Mouse (Mus musculus) brain, embryonic 14.5 days (tissue): ENCODE results near the gene Syngr4. TPM values are rescaled to one million over a fixed set of nuclear protein-coding genes. Genes with fewer than 3 reads are reported as not detected.

Source experiments
- DNase-seq: peaks from one replicate; pipeline ENCODE4 v3.0.0-alpha.2; 2011; ENCODE audit warnings: low read depth
- CTCF ChIP-seq: fragments of 200-500 bp; IDR thresholded peaks from 2 replicates; pipeline ENCODE4 v1.5.1; 2012; ENCODE audit warnings: inconsistent platforms, mild to moderate bottlenecking, moderate library complexity, borderline replicate concordance; ENCODE audit not compliant: insufficient read depth, insufficient read length; ENCODE audit errors: extremely low read depth
- POLR2A ChIP-seq: fragments of 200-500 bp; IDR thresholded peaks from 2 replicates; pipeline ENCODE4 v1.6.1; 2012; ENCODE audit warnings: mild to moderate bottlenecking, inconsistent platforms, borderline replicate concordance; ENCODE audit not compliant: poor library complexity, insufficient read depth, insufficient read length, severe bottlenecking; ENCODE audit errors: extremely low read depth
- polyA plus RNA-seq: library from polyadenylated mRNA; depleted of rRNA; stranded (reverse); fragments of >200 nt; gene quantifications from 2 replicates; pipeline ENCODE4 v1.2.3, GENCODE M21; 2012

Gene Syngr4
- polyA plus RNA-seq, 1 experiment, result 0.41 TPM

DNA sequence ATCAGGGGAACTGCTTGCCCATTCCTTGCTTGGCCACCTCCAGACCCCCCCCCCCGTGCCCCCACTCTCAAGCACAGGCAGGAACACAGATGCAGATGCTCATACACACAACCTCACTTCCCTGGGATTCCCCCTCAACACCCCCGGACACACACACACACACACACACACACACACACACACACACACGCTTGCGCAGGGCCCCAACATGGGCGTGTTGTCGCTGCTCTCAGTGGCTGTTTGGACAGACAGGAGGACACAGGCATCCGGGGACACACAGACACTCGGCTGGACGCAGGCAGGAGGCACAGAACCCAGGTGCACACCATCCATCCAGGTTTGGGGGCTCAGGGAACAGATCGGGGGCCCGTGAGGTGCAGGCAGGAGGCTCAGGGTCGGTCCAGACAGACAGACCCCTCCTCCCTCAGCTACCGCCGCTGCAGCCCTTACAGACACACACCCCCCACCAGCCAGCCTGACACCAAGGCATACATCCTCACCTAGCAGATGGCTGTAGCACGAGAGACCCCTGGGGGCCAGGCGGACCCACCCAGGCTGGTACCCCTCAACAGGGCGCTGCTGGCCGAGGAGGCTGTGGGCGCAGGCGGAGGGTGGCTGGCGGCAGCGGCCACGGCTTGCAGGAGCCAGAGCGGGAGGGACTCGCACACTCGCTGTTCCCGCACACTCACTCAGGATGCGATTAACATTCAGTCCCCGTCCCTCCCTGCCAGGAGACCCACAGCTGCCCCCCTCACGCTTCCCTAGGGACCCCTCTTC is 26.0 kb downstream of the Syngr4 start:
- no peak for TF ChIP-seq POLR2A
- TF ChIP-seq CTCF, result no peak
- DNase-seq, result peak; percentile 41

DNA sequence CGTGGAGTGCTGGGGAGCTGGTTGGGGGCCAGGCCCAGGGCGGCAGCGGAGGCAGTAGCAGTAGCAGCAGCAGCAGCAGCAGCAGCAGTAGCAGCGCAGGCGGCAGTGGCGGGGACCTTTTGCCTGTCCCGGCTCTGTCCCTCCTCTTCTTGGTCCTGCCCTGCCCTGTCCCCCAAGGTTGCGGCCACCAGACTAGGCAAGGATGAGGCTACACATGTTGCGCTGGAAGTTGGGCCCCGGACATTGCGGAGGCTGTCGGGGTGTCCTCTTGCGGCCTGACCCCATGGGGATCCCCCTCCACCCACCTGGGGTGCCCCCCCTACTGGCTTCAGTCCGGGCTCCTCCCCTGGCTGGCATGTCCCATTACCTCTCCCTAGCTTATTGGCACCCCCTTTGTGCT is 26.7 kb downstream of the Syngr4 start:
- no peak for DNase-seq

DNA sequence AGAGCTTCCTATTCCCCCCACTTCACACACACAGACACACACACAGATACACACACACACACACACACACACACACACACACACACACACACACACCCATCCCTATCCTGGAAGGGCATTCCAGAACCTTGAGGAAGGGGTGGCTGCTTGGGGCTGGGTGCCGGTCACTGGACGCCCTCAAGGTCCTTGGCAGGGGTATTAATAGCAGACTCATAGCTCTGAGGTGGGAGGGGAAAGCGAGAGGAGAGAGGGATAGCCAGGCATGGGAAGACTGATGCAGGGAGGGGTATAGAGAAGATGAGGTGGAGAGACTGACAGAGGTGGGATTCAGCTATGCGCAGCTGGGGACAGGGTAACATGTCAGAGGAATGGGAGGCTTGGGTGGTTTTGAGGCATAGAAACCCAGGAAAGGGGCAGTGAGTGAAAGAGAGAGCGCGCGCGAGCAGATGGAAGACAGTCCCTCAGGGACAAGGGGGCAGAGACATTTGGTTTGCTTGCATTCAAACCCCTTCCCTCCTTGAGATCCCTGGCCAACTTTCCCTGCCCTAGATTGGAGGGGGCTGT is 27.3 kb downstream of the Syngr4 start:
- peak; percentile 14 for DNase-seq
- TF ChIP-seq CTCF (no peak), POLR2A (no peak)

More for the DNA sequence above, 26.7 kb downstream of the Syngr4 start:
- TF ChIP-seq POLR2A (no peak), CTCF (no peak)

DNA sequence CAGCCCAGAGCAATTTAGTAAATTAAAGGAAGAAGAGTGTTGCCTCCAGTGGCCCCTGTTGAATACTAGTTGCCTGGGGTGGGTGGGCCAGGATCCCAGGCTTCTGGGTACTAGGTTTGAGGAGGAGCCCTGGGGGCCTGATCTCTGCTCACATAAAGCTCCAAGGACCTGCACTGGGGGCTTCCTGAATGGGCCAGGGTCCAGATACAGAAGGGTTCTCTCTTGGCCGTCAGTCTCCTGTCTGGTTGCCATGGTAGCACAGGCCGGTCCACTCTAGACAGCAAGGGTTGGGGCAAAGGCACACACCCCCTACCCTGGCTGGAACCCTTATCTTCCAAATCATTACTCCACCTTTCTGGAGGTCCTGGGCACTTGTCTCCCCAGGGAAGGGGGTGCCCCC is 28.6 kb downstream of the Syngr4 start:
- TF ChIP-seq CTCF (no peak), POLR2A (no peak)
- DNase-seq, result peak; percentile 64

DNA sequence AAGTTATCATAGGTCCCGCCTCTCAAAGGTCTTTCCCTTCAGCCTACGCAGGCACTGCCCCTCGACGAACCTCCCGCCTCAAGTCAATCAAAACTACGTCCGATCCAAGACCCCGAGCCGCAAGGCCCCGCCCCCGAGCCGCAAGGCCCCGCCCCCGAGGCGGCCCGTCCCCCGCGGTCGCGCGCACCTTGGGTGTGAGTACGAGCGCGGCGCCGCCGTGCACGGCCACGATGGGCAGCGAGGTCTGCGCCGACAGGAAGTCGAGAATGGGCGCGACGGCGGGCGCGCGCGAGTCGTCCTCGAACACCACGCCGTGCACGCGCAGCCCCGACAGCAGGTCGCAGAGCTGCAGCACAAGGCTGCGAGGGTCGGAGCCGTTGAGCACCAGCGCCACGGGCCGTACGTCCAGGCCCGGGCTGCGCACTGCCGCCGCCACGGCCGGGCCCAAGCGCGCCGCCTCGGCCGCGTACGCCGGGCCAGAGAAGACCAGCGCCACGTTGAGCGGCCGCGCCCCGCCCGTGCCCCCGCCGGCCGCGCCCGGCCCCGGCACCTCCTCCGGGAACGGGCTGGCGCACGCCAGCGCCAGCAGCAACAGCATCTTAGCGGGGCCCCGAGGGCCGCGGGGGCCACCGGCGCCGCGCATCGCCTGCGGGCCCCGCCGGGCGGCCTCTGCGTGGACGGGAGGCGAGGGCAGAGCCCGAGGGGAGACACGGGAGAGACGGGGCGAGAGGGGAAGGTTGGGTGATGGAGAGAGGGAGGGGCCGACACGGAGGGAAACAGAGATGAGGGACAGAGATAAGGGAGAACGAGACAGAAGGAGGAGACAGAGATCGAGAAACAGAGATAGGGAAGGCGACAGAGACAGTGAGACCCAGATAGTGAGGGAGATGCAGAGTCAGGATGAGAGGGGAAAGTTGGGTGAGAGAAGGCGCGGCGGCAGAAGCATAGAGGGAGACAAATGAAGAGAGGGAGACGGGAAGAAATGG is 30.3 kb downstream of the Syngr4 start:
- DNase-seq, result peak; percentile 96
- TF ChIP-seq CTCF, result no peak
- TF ChIP-seq POLR2A, result peak; percentile 80

DNA sequence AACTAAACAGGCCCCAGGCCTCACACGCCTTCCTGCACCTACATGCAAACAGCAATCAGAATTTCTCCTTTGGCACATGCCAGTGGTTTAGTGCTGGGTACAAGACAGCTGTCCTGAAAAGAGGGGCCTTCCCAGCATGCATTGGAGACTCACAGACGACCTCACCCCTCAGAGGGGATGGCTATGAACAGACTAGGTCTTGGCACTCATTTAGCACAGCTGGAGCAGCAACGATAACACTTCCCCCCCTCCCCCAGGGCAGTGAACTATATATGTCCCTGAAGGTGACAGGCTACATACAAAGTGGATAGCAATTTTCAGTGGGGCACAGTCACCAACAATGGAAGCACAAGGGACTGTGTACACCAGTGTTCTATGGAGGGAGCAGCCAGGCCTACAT is 32.1 kb downstream of the Syngr4 start:
- TF ChIP-seq CTCF (no peak), POLR2A (no peak)
- no peak for DNase-seq

DNA sequence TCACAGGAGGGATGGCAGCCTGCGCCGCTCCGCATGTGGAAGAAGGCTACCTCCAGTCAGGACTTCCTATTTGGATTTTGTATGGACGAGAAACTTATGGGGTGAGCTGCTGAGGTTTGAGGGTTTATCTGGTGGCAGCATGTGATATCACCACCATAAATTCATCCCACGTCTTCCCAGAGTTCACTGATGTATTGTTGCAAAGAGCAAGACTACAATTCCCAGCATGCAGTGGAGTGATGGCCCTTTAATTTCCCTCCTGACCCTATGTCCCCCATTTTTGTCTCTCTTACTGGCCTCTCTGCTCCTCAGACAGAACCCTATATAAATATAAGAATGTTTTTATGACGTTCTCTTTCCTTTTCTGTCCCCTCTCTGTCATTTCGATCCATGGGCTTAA is 33.7 kb downstream of the Syngr4 start:
- no peak for TF ChIP-seq CTCF
- no peak for TF ChIP-seq POLR2A

DNA sequence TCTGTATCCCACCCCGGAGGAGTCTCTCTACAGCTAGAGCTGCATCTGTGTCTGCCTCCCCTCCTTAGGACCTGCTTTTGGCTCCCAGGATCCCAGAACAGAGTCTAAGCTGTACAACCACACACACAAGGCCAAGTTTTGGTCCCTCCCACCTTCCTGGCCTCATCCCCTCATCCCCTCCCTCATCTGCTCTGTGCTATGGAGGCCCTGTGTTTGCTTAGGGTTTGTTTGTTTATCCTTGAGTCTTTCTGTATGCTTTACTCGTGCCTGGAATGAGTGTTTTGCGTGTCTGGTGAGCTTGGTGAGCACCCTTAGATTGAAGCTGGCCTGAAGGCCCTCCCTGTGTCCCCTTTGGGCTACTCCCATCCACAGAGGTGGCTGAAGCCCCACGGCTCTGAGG is 37.5 kb downstream of the Syngr4 start:
- TF ChIP-seq POLR2A (no peak), CTCF (no peak)
- DNase-seq, result no peak

More for the DNA sequence above, 33.7 kb downstream of the Syngr4 start:
- no peak for DNase-seq

DNA sequence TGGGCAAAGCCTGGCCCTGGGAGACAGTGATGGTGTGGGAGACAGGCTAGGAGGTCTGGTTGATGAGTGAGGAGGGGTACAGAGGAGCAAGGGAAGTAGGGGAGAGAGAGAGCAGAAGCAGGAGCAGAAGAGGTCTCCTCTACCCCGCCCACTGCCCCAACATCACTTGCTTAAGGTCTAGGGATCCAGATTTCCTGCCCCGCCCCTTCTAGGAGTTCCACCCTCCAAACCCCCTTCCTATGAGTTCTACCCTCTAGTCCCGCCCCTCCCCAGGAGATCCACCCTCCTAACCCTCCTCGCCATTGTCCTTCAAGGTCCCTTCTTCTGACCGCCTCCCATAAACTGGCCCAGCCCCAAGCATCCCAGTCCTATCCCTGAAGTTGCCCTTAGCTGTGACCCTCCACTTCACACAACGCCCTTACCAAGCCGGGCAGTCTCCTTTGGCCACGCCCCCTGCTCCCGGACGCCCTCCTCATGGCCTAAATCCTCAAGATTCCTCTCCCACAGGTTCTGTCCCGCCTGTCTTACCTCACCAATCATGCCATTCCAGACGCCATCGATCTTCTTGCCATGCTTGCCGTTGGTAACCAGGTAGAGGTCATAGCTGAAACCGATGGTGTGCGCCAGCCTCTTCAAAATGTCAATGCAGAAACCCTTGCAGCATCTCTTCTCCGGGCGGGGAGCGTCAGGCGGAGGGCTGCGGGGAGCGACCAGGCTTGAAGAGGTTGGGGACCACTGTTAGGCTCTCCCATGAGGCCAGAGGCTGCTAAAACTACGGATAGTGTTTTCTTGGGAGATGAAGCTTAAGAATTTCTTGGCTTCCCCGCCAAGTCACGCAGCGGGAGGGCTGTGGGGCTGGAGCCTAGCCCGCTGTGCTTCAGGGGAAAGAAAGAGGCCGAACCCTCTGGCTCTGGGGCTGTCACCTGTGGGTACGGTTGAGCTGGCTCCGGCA is 39.3 kb downstream of the Syngr4 start:
- DNase-seq, result peak; percentile 34
- no peak for TF ChIP-seq POLR2A

DNA sequence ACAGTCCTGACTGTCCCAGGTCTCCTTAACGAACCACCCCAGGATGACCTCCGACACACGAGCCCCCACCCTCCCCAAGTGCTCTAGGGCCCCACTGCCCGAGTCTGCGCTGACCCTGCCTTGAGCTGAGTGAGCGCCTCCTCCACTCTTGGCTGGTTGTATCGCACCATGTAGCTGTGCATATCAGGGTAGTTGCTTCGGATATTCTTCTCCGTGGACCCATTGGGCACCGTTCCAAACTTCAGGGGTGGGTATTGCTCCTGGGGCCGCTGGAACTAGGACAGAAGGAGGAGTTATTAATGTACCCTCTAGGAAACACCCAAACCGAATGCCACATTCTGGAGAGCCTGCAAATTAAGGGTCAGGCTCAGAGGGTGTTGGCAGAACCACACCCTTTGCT is 43.4 kb downstream of the Syngr4 start:
- no peak for DNase-seq
- TF ChIP-seq POLR2A, result no peak
- no peak for TF ChIP-seq CTCF
